Mouse (Mus musculus) midbrain, embryonic 15.5 days (tissue): Measurements from ENCODE around the gene Mcat. TPM values are rescaled to one million over a fixed set of nuclear protein-coding genes. Genes with fewer than 3 reads are reported as not detected.

Source experiments
- ATAC-seq: fragments of 200-750 bp; cut with Nextera tagmentation; replicated peaks from 2 replicates; pipeline ENCODE4 v1.8.0; 2017; ENCODE audit warnings: moderate TSS enrichment
- H3K27ac ChIP-seq: fragments of 300-500 bp; sonication (generic); 2 replicates; pipeline ENCODE4 v1.5.1; 2015; ENCODE audit warnings: mild to moderate bottlenecking, inconsistent platforms
- H3K27me3 ChIP-seq: fragments of 300-500 bp; sonication (generic); replicated peaks from 2 replicates; pipeline ENCODE4 v1.6.1; 2015; ENCODE audit warnings: inconsistent platforms
- H3K36me3 ChIP-seq: fragments of 300-500 bp; sonication (generic); replicated peaks from 2 replicates; pipeline ENCODE4 v1.6.1; 2015; ENCODE audit warnings: inconsistent platforms
- H3K4me1 ChIP-seq: fragments of 300-500 bp; sonication (generic); 2 replicates; pipeline ENCODE4 v1.6.1; 2015; ENCODE audit warnings: inconsistent platforms
- H3K4me2 ChIP-seq: fragments of 300-500 bp; sonication (generic); 2 replicates; pipeline ENCODE4 v1.6.1; 2015; ENCODE audit warnings: inconsistent platforms, mild to moderate bottlenecking, moderate library complexity
- H3K4me3 ChIP-seq: fragments of 300-500 bp; sonication (generic); 2 replicates; pipeline ENCODE4 v1.5.1; 2015; ENCODE audit warnings: mild to moderate bottlenecking, inconsistent platforms
- H3K9ac ChIP-seq: fragments of 300-500 bp; sonication (generic); 2 replicates; pipeline ENCODE4 v1.6.1; 2015; ENCODE audit warnings: mild to moderate bottlenecking, inconsistent platforms
- H3K9me3 ChIP-seq: fragments of 300-500 bp; sonication (generic); 2 replicates; pipeline ENCODE4 v1.6.1; 2016; ENCODE audit warnings: inconsistent platforms
- WGBS: fragments of 180-500 bp; shearing (Covaris S2); methylation state at CpG from one replicate; pipeline ENCODE4 v1.1.7; 2015; ENCODE audit warnings: mixed read lengths; 5-methylcytosine and 5-hydroxymethylcytosine counted together
- polyA plus RNA-seq: library from polyadenylated mRNA; unstranded; fragments of >200 nt; fragmentation: Nextera tagmentation; extraction: Ambion mirVana; gene quantifications from 2 replicates; pipeline ENCODE4 v1.2.1, GENCODE M21; 2015

The Mcat gene
- polyA plus RNA-seq, 1 experiment from 2014 or later = 33.5 TPM

DNA sequence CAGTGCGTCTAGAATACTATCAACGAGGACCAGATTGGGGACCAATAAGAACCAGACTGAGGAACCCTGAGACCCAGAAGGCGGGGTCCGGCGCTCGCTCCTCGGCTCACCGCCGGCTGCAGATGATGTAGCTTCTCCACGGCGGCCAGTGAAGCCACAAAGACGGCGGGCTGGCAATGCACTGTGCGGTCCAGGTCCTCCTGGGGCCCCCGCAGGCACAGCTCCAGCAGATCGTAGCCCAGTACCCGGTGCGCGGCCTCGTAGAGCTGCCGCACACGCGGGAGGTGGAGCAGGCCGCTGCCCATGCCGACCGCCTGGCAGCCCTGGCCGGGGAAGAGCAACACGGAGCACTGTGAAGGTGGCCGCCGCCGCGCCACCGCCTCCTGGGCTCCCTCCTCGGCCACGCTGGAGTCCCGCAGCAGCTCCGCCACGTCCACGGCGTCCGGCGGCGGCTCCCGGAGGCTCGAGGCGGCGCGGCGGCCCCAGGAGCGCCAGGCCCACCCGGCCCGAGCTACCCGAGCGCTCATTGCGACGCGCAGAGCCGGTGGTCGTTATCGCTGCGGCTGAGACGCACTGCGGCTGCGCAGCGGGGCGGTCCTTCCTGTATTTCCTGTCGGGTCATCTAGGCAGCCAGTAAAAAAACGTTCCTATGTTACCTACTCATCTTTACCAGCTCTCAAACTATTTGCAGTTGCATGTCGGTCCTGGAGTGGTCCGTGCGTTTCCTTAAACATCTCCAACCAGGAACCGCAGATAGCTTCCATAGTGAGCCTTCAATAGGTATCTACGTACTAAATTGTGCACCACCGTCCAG is 8.2 kb downstream of the Mcat start:
- H3K27ac ChIP-seq = peak overlapping the region; percentile 95
- WGBS = under 1% methylated on average over 74 of the region's 74 CpGs
- H3K27me3 ChIP-seq = no peaks in the 10 kb centered on the region
- peaks cover 6% of the 10 kb centered on the region; the same call in 1 of the 2 replicates for H3K36me3 ChIP-seq
- peak; percentile 92 for ATAC-seq
- peak overlapping the region; percentile 92 for H3K9ac ChIP-seq
- peak overlapping the region; percentile 76 for H3K4me3 ChIP-seq
- peak overlapping the region; percentile 83 for H3K4me2 ChIP-seq
- peaks cover 11% of the 10 kb centered on the region for H3K4me1 ChIP-seq
- H3K9me3 ChIP-seq = no peaks in the 10 kb centered on the region

DNA sequence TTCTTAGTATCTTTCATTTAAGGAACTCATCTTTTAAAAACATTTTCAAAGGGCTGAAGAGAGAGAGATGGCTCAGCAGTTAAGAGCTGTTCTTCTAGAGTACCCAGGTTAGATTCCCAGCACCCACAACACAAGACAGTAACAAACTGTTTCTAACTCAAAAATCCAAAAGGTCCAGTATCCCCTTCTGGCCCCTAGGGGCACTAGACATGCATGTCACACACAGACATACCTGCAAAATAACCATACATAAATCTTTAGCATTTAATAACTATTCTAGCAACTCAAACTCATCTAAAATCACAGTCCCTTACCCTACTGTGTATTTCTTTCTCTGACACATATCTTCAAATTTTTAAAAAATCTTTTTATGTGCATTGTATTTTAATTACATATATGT is 9.8 kb downstream of the Mcat start:
- Histone ChIP-seq H3K4me1 (peaks cover 11% of the 10 kb centered on the region), H3K9ac (no peak overlapping the region), H3K27me3 (no peaks in the 10 kb centered on the region), H3K4me2 (no peak overlapping the region), H3K4me3 (no peak overlapping the region), H3K9me3 (no peaks in the 10 kb centered on the region), H3K27ac (no peak overlapping the region), H3K36me3 (peaks cover 12% of the 10 kb centered on the region)
- no peak for ATAC-seq

DNA sequence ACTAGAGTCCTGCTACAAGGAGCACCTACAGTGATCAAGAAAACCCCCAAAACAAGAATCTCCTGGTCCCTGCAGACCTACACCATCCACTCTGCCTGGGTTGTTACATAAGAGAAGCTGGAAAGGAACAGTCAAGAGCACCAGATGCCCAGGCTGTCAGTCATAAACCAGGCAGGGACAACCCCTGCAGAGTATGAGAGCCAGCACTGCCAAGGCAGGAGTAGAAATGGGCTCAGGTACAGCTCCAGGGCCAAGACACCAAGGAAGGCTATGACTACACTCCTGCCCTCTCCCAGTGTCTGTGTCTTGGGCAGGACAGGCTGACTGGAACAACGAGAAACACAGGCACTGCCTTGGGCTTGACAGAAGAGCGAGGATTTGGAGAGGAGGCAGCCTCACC is 13.4 kb downstream of the Mcat start:
- Histone ChIP-seq H3K4me3 (no peak overlapping the region), H3K9ac (no peak overlapping the region), H3K9me3 (no peaks in the 10 kb centered on the region), H3K27me3 (no peaks in the 10 kb centered on the region), H3K36me3 (peaks cover 40% of the 10 kb centered on the region), H3K4me2 (no peak overlapping the region), H3K27ac (no peak overlapping the region), H3K4me1 (peaks cover 9% of the 10 kb centered on the region)
- WGBS = 87% methylated on average over 2 of the region's 2 CpGs
- ATAC-seq = no peak

DNA sequence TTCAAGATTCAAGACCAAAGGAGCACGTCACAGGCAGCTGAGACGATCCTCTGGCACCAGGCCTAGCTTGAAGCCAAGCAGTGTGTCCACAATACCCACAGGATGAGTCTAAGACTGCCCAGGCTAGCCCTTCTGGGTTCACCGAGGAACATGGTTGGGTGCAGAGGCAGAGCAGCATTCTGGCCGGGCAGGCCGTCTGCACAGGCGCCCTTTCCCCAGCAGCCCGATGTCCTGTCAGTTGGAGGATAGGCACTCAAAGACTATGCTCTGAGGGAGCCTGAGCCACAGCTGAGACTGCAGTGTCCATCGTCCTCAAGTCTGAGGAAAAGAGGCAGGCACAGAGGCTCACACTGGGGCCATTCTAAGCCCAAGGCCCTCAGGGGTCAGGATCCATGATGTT is 16.4 kb downstream of the Mcat start:
- Histone ChIP-seq H3K9me3 (no peaks in the 10 kb centered on the region), H3K27me3 (no peaks in the 10 kb centered on the region), H3K4me3 (no peak overlapping the region), H3K4me1 (no peaks in the 10 kb centered on the region), H3K36me3 (peaks cover 40% of the 10 kb centered on the region), H3K9ac (no peak overlapping the region), H3K27ac (no peak overlapping the region), H3K4me2 (no peak overlapping the region)
- no peak for ATAC-seq
- 88% methylated on average over 8 of the region's 8 CpGs for WGBS

DNA sequence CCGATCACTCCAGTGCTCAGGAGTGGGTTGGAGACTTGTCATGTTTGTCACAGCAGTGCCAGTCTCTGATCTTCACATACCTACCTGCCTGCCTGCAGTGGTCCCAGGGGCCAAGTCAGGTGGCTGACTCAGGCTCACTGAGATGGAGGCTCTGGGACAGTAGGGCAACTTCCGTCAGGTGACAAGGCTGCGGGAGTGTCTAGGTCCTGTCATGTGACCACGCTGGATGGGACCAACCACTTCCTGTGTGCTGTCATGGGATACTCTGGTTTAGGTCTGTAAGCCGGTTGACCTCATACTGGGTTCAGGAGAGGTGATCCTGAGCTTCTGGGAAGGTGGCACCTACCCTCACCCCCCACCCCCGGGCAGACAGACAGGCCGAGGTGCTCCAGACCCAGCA is 17.6 kb downstream of the Mcat start:
- Histone ChIP-seq H3K4me3 (no peak overlapping the region), H3K4me1 (no peaks in the 10 kb centered on the region), H3K9me3 (no peaks in the 10 kb centered on the region), H3K27ac (no peak overlapping the region), H3K36me3 (peaks cover 40% of the 10 kb centered on the region), H3K9ac (no peak overlapping the region), H3K27me3 (no peaks in the 10 kb centered on the region), H3K4me2 (no peak overlapping the region)
- ATAC-seq = no peak
- 93% methylated on average over 7 of the region's 7 CpGs for WGBS

DNA sequence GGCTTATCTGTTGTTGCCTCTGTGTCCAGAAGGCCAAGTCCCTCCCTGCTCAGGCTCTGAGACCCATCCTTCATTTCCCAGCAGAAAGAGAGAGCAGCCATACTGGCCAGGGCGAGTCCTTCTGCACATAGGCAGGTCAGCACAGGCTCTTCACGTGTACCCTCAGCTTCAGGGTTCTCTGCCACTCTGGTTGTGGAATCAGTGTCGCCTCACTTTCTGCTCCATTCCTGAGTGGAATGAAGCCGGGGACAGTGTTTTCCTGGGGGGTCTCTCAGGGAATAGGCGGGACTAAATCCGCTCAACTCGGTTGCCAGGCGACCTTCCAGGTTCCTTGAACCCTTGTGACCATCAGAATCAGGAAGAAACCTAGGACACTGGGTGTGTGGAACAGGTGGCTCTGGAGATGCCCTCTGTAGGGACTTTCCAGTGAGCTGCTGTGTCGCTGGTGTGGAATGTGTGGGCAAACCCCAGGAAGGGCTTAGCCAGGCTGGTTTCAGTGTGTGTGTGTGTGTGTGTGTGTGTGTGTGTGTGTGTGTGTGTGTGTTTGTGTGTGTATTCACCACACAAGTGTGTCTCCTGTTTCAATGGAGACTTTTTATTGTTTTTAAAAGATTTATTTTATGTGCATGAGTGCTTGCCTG is 21.8 kb downstream of the Mcat start:
- Histone ChIP-seq H3K9me3 (no peaks in the 10 kb centered on the region), H3K4me2 (no peak overlapping the region), H3K4me1 (no peaks in the 10 kb centered on the region), H3K36me3 (peaks cover 13% of the 10 kb centered on the region; the same call in 1 of the 2 replicates), H3K27ac (no peak overlapping the region), H3K9ac (no peak overlapping the region), H3K4me3 (no peak overlapping the region), H3K27me3 (no peaks in the 10 kb centered on the region)
- WGBS = 77% methylated on average over 9 of the region's 9 CpGs
- ATAC-seq = no peak

DNA sequence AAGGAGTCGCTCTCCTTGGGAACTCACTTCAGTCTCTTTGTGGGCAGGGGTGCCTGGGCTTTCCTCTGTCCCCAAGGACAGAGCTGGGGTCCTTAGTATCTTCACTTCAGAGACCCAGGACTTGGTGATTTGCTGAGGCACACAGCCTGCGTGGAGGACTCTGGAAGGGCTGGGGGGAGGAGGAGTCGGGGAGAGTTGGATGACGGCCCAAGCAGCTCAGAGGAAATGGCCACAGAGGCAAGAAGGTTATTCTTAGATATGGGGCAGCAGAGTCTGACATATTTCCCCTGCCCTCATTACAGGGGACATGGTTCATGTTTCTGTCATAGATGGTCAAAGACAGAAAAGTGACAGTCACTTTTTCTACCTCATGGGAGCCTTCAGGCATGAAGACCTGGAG is 23.7 kb downstream of the Mcat start:
- H3K36me3 ChIP-seq = no peaks in the 10 kb centered on the region
- H3K4me2 ChIP-seq = no peak overlapping the region
- no peak overlapping the region for H3K4me3 ChIP-seq
- ATAC-seq = no peak
- H3K9ac ChIP-seq = no peak overlapping the region
- no peaks in the 10 kb centered on the region for H3K4me1 ChIP-seq
- no peaks in the 10 kb centered on the region for H3K9me3 ChIP-seq
- no peaks in the 10 kb centered on the region for H3K27me3 ChIP-seq
- 84% methylated on average over 4 of the region's 4 CpGs for WGBS
- no peak overlapping the region for H3K27ac ChIP-seq

DNA sequence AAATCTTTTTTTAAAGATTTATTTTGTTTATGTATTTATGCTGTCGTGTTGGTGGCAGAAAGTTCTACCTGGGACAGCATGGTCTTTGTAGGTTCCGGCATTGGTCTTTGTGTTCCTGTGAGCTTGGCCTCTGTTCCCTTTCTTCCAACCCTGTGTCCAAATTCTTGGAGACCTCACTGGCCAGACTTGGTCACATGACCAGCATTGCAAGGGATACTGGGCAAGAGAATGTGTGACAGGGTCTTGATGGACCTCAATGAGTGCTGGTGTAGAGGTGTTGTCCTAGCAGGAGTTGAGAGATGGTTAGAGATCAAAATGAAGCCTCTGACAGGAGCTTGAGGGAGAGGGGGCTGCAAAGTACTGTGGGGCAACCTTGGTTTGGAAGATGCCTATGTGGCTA is 24.7 kb downstream of the Mcat start:
- Histone ChIP-seq H3K4me1 (no peaks in the 10 kb centered on the region), H3K4me3 (no peak overlapping the region), H3K9ac (no peak overlapping the region), H3K27me3 (no peaks in the 10 kb centered on the region), H3K36me3 (no peaks in the 10 kb centered on the region), H3K9me3 (no peaks in the 10 kb centered on the region), H3K27ac (no peak overlapping the region), H3K4me2 (no peak overlapping the region)
- WGBS = 95% methylated on average over 2 of the region's 2 CpGs
- ATAC-seq = no peak

DNA sequence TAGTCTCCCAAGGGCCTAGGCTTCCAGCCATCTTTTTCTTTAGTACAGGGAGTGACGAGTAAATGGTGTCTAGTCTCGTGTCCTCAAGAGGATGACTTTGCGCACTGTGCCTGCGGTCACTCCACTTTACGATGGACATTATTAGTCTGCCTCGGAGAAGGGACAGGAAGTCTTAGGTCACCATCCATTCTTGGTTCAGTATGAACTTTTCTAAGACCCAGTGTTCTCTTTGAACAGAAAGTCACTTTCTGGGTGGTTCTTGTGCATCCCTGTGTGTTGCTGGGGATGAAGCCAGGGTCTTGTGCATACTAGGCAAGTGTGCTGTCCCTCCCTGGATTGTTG is 27.7 kb downstream of the Mcat start:
- no peak overlapping the region for H3K4me2 ChIP-seq
- ATAC-seq = no peak
- no peaks in the 10 kb centered on the region for H3K9me3 ChIP-seq
- H3K27ac ChIP-seq = no peak overlapping the region
- no peaks in the 10 kb centered on the region for H3K27me3 ChIP-seq
- no peaks in the 10 kb centered on the region for H3K4me1 ChIP-seq
- WGBS = 90% methylated on average over 6 of the region's 6 CpGs
- H3K36me3 ChIP-seq = no peaks in the 10 kb centered on the region
- H3K9ac ChIP-seq = no peak overlapping the region
- no peak overlapping the region for H3K4me3 ChIP-seq

DNA sequence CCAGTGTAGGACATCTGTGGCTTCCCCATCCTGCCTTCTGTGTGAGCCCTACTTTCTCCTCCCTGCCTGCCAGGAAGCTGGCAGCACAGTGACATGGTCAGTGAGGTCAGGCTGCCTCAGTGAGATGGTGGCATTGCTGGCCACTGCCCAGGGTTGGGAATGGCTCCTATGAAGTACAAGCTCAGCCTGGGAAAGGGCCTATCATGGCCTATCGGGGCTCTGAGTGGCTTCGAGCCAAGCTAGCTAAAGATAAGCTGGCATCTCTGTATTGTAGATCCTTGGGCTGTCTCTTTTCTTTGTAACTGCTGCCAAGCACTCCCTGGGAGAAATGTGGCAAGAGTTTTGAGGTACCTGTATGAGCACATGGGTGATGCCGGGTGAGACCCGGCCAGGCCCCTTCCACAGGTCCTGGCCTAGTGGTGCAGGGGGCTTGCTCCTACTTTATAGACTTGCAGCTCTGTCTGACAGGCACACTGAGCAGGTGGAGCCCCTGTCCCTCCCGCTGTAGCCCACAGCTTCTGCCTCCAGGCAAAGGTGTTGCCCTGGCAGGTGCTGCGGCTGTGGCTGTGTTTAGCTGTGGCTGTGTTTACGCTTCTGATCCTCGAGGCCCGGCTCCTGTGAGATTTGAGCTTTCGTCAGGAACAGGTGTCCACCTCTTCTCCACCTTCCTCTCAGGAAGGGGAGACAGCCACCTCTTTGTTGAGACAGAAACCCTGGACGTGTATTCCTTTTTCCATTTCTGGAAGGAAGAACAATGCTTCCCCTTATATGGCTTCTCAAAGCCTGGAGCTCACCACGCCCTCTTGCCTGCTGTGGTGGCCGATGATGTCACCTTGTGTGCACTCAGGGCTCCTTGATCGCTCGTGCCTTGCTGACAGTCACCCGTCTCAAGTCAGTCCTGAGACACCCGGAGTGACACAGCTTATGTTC is 28.4 kb downstream of the Mcat start:
- Histone ChIP-seq H3K9ac (no peak overlapping the region), H3K27me3 (no peaks in the 10 kb centered on the region), H3K36me3 (no peaks in the 10 kb centered on the region), H3K27ac (no peak overlapping the region), H3K4me3 (no peak overlapping the region), H3K9me3 (no peaks in the 10 kb centered on the region), H3K4me2 (no peak overlapping the region), H3K4me1 (no peaks in the 10 kb centered on the region)
- ATAC-seq = no peak
- WGBS = 83% methylated on average over 17 of the region's 17 CpGs

DNA sequence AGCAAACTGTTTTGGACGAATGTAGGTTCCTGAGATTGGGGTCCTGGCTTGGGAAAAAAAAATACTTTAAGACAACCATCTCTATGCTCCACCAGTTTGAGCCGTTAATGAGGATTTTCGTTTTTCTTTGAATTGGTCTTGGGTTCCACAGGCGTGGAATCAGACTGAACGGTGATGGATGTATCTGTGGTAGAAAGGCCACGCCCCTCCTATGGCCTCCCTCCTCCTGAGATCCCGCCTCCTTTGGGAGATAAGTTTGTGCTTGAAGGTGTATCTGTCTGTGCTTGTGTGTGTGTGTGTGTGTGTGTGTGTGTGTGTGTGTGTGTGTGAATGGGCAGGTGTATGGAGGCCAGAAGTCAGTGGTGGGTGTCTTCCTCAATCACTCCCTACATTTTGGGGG is 31.0 kb downstream of the Mcat start:
- WGBS = 79% methylated on average over 7 of the region's 7 CpGs
- Histone ChIP-seq H3K9me3 (no peaks in the 10 kb centered on the region), H3K4me2 (no peak overlapping the region), H3K36me3 (no peaks in the 10 kb centered on the region), H3K27ac (no peak overlapping the region), H3K4me1 (no peaks in the 10 kb centered on the region), H3K9ac (no peak overlapping the region), H3K27me3 (peaks cover 11% of the 10 kb centered on the region), H3K4me3 (no peak overlapping the region)
- ATAC-seq = no peak

DNA sequence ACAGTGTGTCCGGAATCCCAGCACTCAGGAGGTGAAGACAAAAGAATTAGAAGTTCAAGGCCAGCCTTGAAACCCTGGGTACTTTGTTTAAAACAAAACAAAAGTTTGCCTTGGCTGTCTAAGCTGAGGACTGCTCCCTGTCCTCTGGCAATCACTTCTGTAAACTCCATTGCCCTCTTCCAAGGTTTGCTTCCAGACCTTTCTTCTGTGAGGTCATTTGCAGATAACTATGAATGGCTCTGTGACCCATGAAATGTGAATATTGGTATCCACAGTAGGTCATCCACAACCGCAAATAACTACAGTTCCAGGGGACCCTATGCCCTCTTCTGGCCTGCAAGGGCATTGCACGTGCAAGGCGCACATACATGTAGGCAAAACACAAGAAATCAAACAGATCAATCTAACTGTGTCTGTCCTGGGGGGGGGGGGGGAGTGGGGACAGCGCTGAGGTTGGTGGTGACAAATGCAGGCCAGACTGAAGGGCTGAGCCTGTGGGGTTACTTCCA is 31.6 kb downstream of the Mcat start:
- Histone ChIP-seq H3K27me3 (peaks cover 16% of the 10 kb centered on the region), H3K36me3 (no peaks in the 10 kb centered on the region), H3K4me2 (no peak overlapping the region), H3K4me3 (no peak overlapping the region), H3K4me1 (peaks cover 4% of the 10 kb centered on the region), H3K27ac (no peak overlapping the region), H3K9ac (no peak overlapping the region), H3K9me3 (no peaks in the 10 kb centered on the region)
- 86% methylated on average over 5 of the region's 5 CpGs for WGBS
- no peak for ATAC-seq
